Mouse (Mus musculus) small intestine, adult 2 months (tissue): ENCODE results near the gene Hist2h3c1.

Experiments used
- CTCF ChIP-seq: fragments of 200-500 bp; IDR thresholded peaks from 2 replicates; pipeline ENCODE4 v1.5.1; 2012; ENCODE audit warnings: low read depth, mild to moderate bottlenecking, control low read depth, inconsistent platforms, low read length, moderate library complexity, mixed read lengths; ENCODE audit not compliant: insufficient replicate concordance, insufficient read length; ENCODE audit errors: extremely low read depth
- POLR2A ChIP-seq: fragments of 200-500 bp; IDR thresholded peaks from 2 replicates; pipeline ENCODE4 v1.6.1; 2012; ENCODE audit warnings: low read depth, mild to moderate bottlenecking, control low read depth, inconsistent platforms, low read length, moderate library complexity

DNA sequence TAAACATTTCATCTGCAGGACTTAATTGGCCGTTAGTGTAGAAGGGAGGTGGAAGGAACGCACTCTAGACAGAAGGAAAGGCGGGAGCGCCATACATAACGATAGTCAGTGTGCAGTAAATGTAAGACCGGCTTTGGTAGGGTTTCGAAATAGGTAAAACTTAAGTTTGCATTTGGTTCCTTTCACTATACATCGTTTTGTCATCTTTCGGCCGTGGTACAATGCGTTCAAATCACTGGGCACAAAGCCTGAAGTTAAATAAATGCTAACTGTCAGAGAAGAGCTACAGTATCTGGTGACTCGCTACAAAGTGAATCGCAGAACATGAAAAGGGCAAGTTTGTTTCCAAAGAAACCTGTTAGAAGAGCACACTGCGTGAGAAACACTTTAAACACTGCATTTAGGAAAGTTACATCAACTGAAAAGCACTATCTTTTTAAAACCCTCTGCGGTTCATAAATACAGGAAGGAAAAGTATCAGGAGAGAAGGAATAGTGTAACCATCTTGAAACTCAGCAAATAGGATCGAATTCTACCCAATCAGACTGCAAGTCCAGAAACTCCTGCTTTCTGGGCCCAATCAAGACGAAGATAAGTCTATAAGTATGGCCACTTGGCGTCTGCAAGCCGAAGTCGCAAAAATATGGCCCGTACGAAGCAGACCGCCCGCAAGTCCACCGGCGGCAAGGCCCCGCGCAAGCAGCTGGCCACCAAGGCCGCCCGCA lies 21.7 kb downstream of the Hist2h3c1 start, which contains the start of gene Hist2h3b:
- TF ChIP-seq CTCF (no peak), POLR2A (peak; percentile 94)
